Mouse (Mus musculus) midbrain, embryonic 13.5 days (tissue): ENCODE data around the gene Arhgap45. TPM values are rescaled to one million over a fixed set of nuclear protein-coding genes. Genes with fewer than 3 reads are reported as not detected.

Experiments
- polyA plus RNA-seq: library from polyadenylated mRNA; unstranded; fragments of >200 nt; fragmentation: Nextera tagmentation; extraction: Ambion mirVana; gene quantifications from 2 replicates; pipeline ENCODE4 v1.2.1, GENCODE M21; 2015

Gene Arhgap45
- polyA plus RNA-seq, 1 experiment from 2014 or later = 1.5 TPM

Other genes with a start within 250 kb of the Arhgap45 start
- 71.5 and 82.3 TPM in 2 replicates for gene Rnf126, start 249.7 kb upstream of the Arhgap45 start, polyA plus RNA-seq
- gene Fstl3, start 239.4 kb upstream of the Arhgap45 start, polyA plus RNA-seq = 0.63 and 1.1 TPM in 2 replicates
- gene Prss57, start 225.7 kb upstream of the Arhgap45 start, polyA plus RNA-seq = not detected in 2 replicates
- gene Palm, start 223.1 kb upstream of the Arhgap45 start, polyA plus RNA-seq = 246 and 261 TPM in 2 replicates
- gene Misp, start 195.7 kb upstream of the Arhgap45 start, polyA plus RNA-seq = 0.36 and 0.85 TPM in 2 replicates
- 106 and 116 TPM in 2 replicates for gene Ptbp1, start 162.2 kb upstream of the Arhgap45 start, polyA plus RNA-seq
- gene Prtn3, start 142.2 kb upstream of the Arhgap45 start, polyA plus RNA-seq = 14.9 and 16.9 TPM in 2 replicates
- 426 and 432 TPM in 2 replicates for gene Plppr3, start 142.0 kb upstream of the Arhgap45 start, polyA plus RNA-seq
- not detected in 2 replicates for gene Elane, start 130.4 kb upstream of the Arhgap45 start, polyA plus RNA-seq
- not detected in 2 replicates for gene Cfd, start 125.8 kb upstream of the Arhgap45 start, polyA plus RNA-seq
- 62.9 and 69.1 TPM in 2 replicates for gene Med16, start 107.7 kb upstream of the Arhgap45 start, polyA plus RNA-seq
- 17.5 and 34.1 TPM in 2 replicates for gene Gm26602, start 105.8 kb upstream of the Arhgap45 start, polyA plus RNA-seq
- gene Kiss1r, start 99.7 kb upstream of the Arhgap45 start, polyA plus RNA-seq = 2.2 and 2.3 TPM in 2 replicates
- 231 TPM in 2 replicates for gene R3hdm4, start 95.4 kb upstream of the Arhgap45 start, polyA plus RNA-seq
- 3.8 and 3.9 TPM in 2 replicates for gene Arid3a, start 89.6 kb upstream of the Arhgap45 start, polyA plus RNA-seq
- 76.7 and 78.4 TPM in 2 replicates for gene Wdr18, start 56.5 kb upstream of the Arhgap45 start, polyA plus RNA-seq
- 0.24 and 0.57 TPM in 2 replicates for gene Grin3b, start 45.9 kb upstream of the Arhgap45 start, polyA plus RNA-seq
- 13.7 and 16.7 TPM in 2 replicates for gene Tmem259, start 32.3 kb upstream of the Arhgap45 start, polyA plus RNA-seq
- 29.5 and 37.1 TPM in 2 replicates for gene Cnn2, start 28.1 kb upstream of the Arhgap45 start, polyA plus RNA-seq
- gene Abca7, start 20.2 kb upstream of the Arhgap45 start, polyA plus RNA-seq = 5.4 and 5.8 TPM in 2 replicates
- 159 and 174 TPM in 2 replicates for gene Polr2e, start 23.1 kb downstream of the Arhgap45 start, polyA plus RNA-seq
- 498 and 532 TPM in 2 replicates for gene Gpx4, start 30.5 kb downstream of the Arhgap45 start, polyA plus RNA-seq
- 13.4 and 15.3 TPM in 2 replicates for gene Sbno2, start 88.9 kb downstream of the Arhgap45 start, polyA plus RNA-seq
- gene Stk11, start 99.2 kb downstream of the Arhgap45 start, polyA plus RNA-seq = 17.7 and 20.7 TPM in 2 replicates
- 391 and 394 TPM in 2 replicates for gene Atp5d, start 122.0 kb downstream of the Arhgap45 start, polyA plus RNA-seq
- gene Cbarp, start 124.2 kb downstream of the Arhgap45 start, polyA plus RNA-seq = 40.6 and 45.3 TPM in 2 replicates
- gene Midn, start 131.6 kb downstream of the Arhgap45 start, polyA plus RNA-seq = 35.9 and 40.6 TPM in 2 replicates
- gene Cirbp, start 149.3 kb downstream of the Arhgap45 start, polyA plus RNA-seq = 354 and 412 TPM in 2 replicates
- gene 1600002K03Rik, start 156.3 kb downstream of the Arhgap45 start, polyA plus RNA-seq = 11.9 and 14.5 TPM in 2 replicates
- 34.5 and 41.3 TPM in 2 replicates for gene Efna2, start 162.8 kb downstream of the Arhgap45 start, polyA plus RNA-seq
- gene Mum1, start 209.8 kb downstream of the Arhgap45 start, polyA plus RNA-seq = 91.4 and 98.4 TPM in 2 replicates
- gene Ndufs7, start 232.5 kb downstream of the Arhgap45 start, polyA plus RNA-seq = 244 and 265 TPM in 2 replicates
- gene Gamt, start 244.4 kb downstream of the Arhgap45 start, polyA plus RNA-seq = 20.9 and 22.3 TPM in 2 replicates
- 62.9 and 66.1 TPM in 2 replicates for gene Dazap1, start 244.8 kb downstream of the Arhgap45 start, polyA plus RNA-seq